13 mouse cellular contexts compared by ENCODE assay signal in the genomic region with DNA sequence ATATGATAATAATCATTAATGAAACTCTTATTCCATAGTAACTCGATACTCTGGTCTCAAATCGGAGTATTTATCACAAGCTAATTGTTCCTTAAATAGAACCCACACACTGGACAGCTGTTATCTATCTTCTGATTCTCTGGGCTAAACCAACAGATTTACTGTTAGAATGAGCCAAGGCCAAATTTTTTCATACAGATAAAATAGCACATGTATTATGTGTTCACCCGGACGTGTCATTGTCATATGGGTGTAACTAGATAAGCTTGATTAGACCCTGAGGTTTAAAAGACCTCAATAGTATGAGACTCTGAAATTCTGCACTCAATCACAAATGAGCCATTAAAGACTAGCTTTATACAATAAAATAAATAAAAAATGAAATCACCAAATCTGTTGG. TPM values are rescaled to one million over a fixed set of nuclear protein-coding genes. Genes with fewer than 3 reads are reported as not detected.
DNase-seq lines count a peak whose midpoint lies in the region; ATAC-seq lines count a peak whose summit lies in the region.
"Had no signal": no experiment of that assay in that cellular context is flagged by ENCODE, and none has a peak within 500 bp of the region (broad histone marks: within the 10 kb centered on the region; RNA-seq: fewer than 3 reads in every experiment).

No protein-coding gene starts in this region.

- 84% methylated on average over 4 of the region's 4 CpGs for WGBS in forebrain, embryonic 14.5 days
- WGBS in forebrain, embryonic 11.5 days, result 91% methylated on average over 4 of the region's 4 CpGs
- 34% methylated on average over 4 of the region's 4 CpGs for WGBS in kidney, embryonic 14.5 days
- 65% methylated on average over 4 of the region's 4 CpGs for WGBS in neural tube, embryonic 13.5 days
- WGBS in neural tube, embryonic 14.5 days, result 55% methylated on average over 4 of the region's 4 CpGs
- WGBS in midbrain, embryonic 11.5 days, result 88% methylated on average over 4 of the region's 4 CpGs

- H3K27me3 ChIP-seq in forebrain, embryonic 14.5 days (replicated peaks; ENCODE audit: control insufficient read depth, insufficient read depth, low read length), result no peaks in the 10 kb centered on the region
- no peaks in the 10 kb centered on the region for H3K27me3 ChIP-seq in forebrain, embryonic 11.5 days (ENCODE audit: control insufficient read depth, insufficient read depth, low read length)
- no peaks in the 10 kb centered on the region for H3K27me3 ChIP-seq in kidney, embryonic 14.5 days (ENCODE audit: control insufficient read depth, insufficient read depth, low read length)
- H3K27me3 ChIP-seq in neural tube, embryonic 13.5 days, result no peaks in the 10 kb centered on the region
- H3K27me3 ChIP-seq in neural tube, embryonic 14.5 days (ENCODE audit: control insufficient read depth, insufficient read depth, low read length), result no peaks in the 10 kb centered on the region
- H3K27me3 ChIP-seq in midbrain, embryonic 11.5 days (ENCODE audit: control insufficient read depth, insufficient read depth, low read length), result no peaks in the 10 kb centered on the region
- H3K27me3 ChIP-seq: limb, embryonic 15.5 days had no signal

- peak; percentile 32; the same call in 1 of the 2 replicates for ATAC-seq in forebrain, embryonic 14.5 days
- ATAC-seq in forebrain, embryonic 11.5 days (replicated peaks; ENCODE audit: low FRiP score), result no peak
- peak; percentile 79; the same call in 1 of the 2 replicates for ATAC-seq in kidney, embryonic 14.5 days (ENCODE audit: low FRiP score, low TSS enrichment)
- ATAC-seq in neural tube, embryonic 13.5 days (ENCODE audit: low read depth), result peak; percentile 52; the same call in 1 of the 2 replicates
- ATAC-seq in neural tube, embryonic 14.5 days (ENCODE audit: low read depth), result peak; percentile 18; the same call in 1 of the 2 replicates
- ATAC-seq in midbrain, embryonic 11.5 days (ENCODE audit: low FRiP score), result no peak

- no peaks in the 10 kb centered on the region; the same call in 1 of the 2 replicates for H3K4me1 ChIP-seq in forebrain, embryonic 14.5 days (ENCODE audit: control insufficient read depth, insufficient read depth, low read length)
- H3K4me1 ChIP-seq in forebrain, embryonic 11.5 days (replicated peaks; ENCODE audit: control insufficient read depth, insufficient read depth, low read length), result no peaks in the 10 kb centered on the region
- H3K4me1 ChIP-seq in kidney, embryonic 14.5 days (ENCODE audit: control insufficient read depth, insufficient read depth, low read length), result 0 out of 2 replicates have a peak, but pooled peaks cover 6% of the 10 kb centered on the region
- H3K4me1 ChIP-seq in neural tube, embryonic 13.5 days (replicated peaks), result peaks cover 21% of the 10 kb centered on the region
- 0 out of 2 replicates have a peak, but pooled peaks cover 4% of the 10 kb centered on the region for H3K4me1 ChIP-seq in neural tube, embryonic 14.5 days (ENCODE audit: control insufficient read depth, insufficient read depth, low read length)
- H3K4me1 ChIP-seq in midbrain, embryonic 11.5 days (ENCODE audit: control insufficient read depth, insufficient read depth, low read length), result no peaks in the 10 kb centered on the region

- no peaks in the 10 kb centered on the region for H3K9me3 ChIP-seq in forebrain, embryonic 14.5 days (replicated peaks; ENCODE audit: control insufficient read depth, low read length)
- no peaks in the 10 kb centered on the region for H3K9me3 ChIP-seq in forebrain, embryonic 11.5 days (ENCODE audit: control insufficient read depth, low read length)
- no peaks in the 10 kb centered on the region for H3K9me3 ChIP-seq in kidney, embryonic 14.5 days (ENCODE audit: control insufficient read depth, low read length)
- no peaks in the 10 kb centered on the region for H3K9me3 ChIP-seq in neural tube, embryonic 13.5 days
- H3K9me3 ChIP-seq in neural tube, embryonic 14.5 days (ENCODE audit: control insufficient read depth, low read length), result no peaks in the 10 kb centered on the region
- no peaks in the 10 kb centered on the region for H3K9me3 ChIP-seq in midbrain, embryonic 11.5 days (ENCODE audit: control insufficient read depth, low read length)
- H3K9me3 ChIP-seq: limb, embryonic 15.5 days had no signal

- DNase-seq in forebrain, embryonic 14.5 days (ENCODE audit: low spot score), result no peak
- DNase-seq in forebrain, embryonic 11.5 days (ENCODE audit: low spot score), result no peak
- DNase-seq in kidney, postnatal 4 days, result no peak
- no peak for DNase-seq in neural tube, embryonic 10.5 days (ENCODE audit: extremely low spot score, low spot score)
- DNase-seq in midbrain, embryonic 11.5 days (ENCODE audit: low spot score, missing footprints), result no peak
- DNase-seq: cerebellum, adult 2 months; kidney, adult 18-20 months had no signal

- no peak overlapping the region for H3K4me2 ChIP-seq in forebrain, embryonic 14.5 days (ENCODE audit: low read length)
- no peak overlapping the region for H3K4me2 ChIP-seq in forebrain, embryonic 11.5 days (ENCODE audit: low read depth, low read length, severe bottlenecking)
- H3K4me2 ChIP-seq in kidney, embryonic 14.5 days (replicated peaks; ENCODE audit: low read depth, low read length), result no peak overlapping the region
- H3K4me2 ChIP-seq in neural tube, embryonic 13.5 days, result peak overlapping the region; percentile 32
- H3K4me2 ChIP-seq in neural tube, embryonic 14.5 days (ENCODE audit: low read depth, low read length), result peak overlapping the region; percentile 29; the same call in 1 of the 2 replicates
- H3K4me2 ChIP-seq in midbrain, embryonic 11.5 days, result no peak overlapping the region
- H3K4me2 ChIP-seq: limb, embryonic 15.5 days had no signal

- H3K36me3 ChIP-seq in forebrain, embryonic 14.5 days (ENCODE audit: control insufficient read depth, insufficient read depth, low read length), result no peaks in the 10 kb centered on the region
- no peaks in the 10 kb centered on the region for H3K36me3 ChIP-seq in forebrain, embryonic 11.5 days (ENCODE audit: control insufficient read depth, insufficient read depth, low read length)
- H3K36me3 ChIP-seq in kidney, embryonic 14.5 days (ENCODE audit: control insufficient read depth, insufficient read depth, low read length), result no peaks in the 10 kb centered on the region
- no peaks in the 10 kb centered on the region for H3K36me3 ChIP-seq in neural tube, embryonic 13.5 days
- H3K36me3 ChIP-seq in neural tube, embryonic 14.5 days (ENCODE audit: control insufficient read depth, insufficient read depth, low read length), result no peaks in the 10 kb centered on the region
- H3K36me3 ChIP-seq in midbrain, embryonic 11.5 days (ENCODE audit: control insufficient read depth, insufficient read depth, low read length), result no peaks in the 10 kb centered on the region
- H3K36me3 ChIP-seq: limb, embryonic 15.5 days had no signal

- no peak overlapping the region for H3K9ac ChIP-seq in forebrain, embryonic 14.5 days (ENCODE audit: low read length)
- no peak overlapping the region for H3K9ac ChIP-seq in forebrain, embryonic 11.5 days (ENCODE audit: low read length)
- no peak overlapping the region for H3K9ac ChIP-seq in kidney, embryonic 14.5 days (ENCODE audit: low read depth, low read length)
- no peak overlapping the region for H3K9ac ChIP-seq in neural tube, embryonic 13.5 days
- no peak overlapping the region for H3K9ac ChIP-seq in neural tube, embryonic 14.5 days (replicated peaks; ENCODE audit: low read depth, low read length)
- no peak overlapping the region for H3K9ac ChIP-seq in midbrain, embryonic 11.5 days (ENCODE audit: low read length)
- H3K9ac ChIP-seq: limb, embryonic 15.5 days had no signal

- no peak overlapping the region for H3K4me3 ChIP-seq in forebrain, embryonic 14.5 days (ENCODE audit: low read depth, low read length)
- H3K4me3 ChIP-seq in forebrain, embryonic 11.5 days (ENCODE audit: low read depth, low read length), result no peak overlapping the region
- H3K4me3 ChIP-seq in kidney, embryonic 14.5 days (ENCODE audit: low read length), result no peak overlapping the region
- H3K4me3 ChIP-seq in neural tube, embryonic 13.5 days, result no peak overlapping the region
- no peak overlapping the region for H3K4me3 ChIP-seq in neural tube, embryonic 14.5 days (ENCODE audit: low read depth, low read length)
- H3K4me3 ChIP-seq in midbrain, embryonic 11.5 days (ENCODE audit: low read depth, low read length), result no peak overlapping the region
- H3K4me3 ChIP-seq: limb, embryonic 15.5 days had no signal

- no peak overlapping the region for H3K27ac ChIP-seq in forebrain, embryonic 14.5 days (ENCODE audit: low read depth, low read length)
- no peak overlapping the region for H3K27ac ChIP-seq in forebrain, embryonic 11.5 days (ENCODE audit: low read depth, low read length)
- no peak overlapping the region for H3K27ac ChIP-seq in kidney, embryonic 14.5 days (ENCODE audit: low read depth, low read length)
- peak overlapping the region; percentile 57 for H3K27ac ChIP-seq in neural tube, embryonic 13.5 days (replicated peaks)
- no peak overlapping the region for H3K27ac ChIP-seq in neural tube, embryonic 14.5 days (ENCODE audit: low read depth, low read length)
- no peak overlapping the region for H3K27ac ChIP-seq in midbrain, embryonic 11.5 days (ENCODE audit: low read depth, low read length)
- H3K27ac ChIP-seq: limb, embryonic 15.5 days had no signal

RNA-seq across cellular contexts. Expression of a gene that starts 28.4 kb away (rescaled TPM):
- polyA plus RNA-seq in forebrain, embryonic 14.5 days (2014; fragmentation: Nextera tagmentation; extraction: Ambion mirVana), result not detected in 2 replicates
- polyA plus RNA-seq in forebrain, embryonic 11.5 days (2014; fragmentation: Nextera tagmentation; extraction: Ambion mirVana), result not detected in 2 replicates
- polyA plus RNA-seq in kidney, embryonic 14.5 days (2014; fragmentation: Nextera tagmentation; extraction: Ambion mirVana), result 0.37 and 0.95 TPM in 2 replicates
- polyA plus RNA-seq in neural tube, embryonic 13.5 days (2015; fragmentation: Nextera tagmentation; extraction: Ambion mirVana), result not detected in 2 replicates
- not detected in 2 replicates for polyA plus RNA-seq in neural tube, embryonic 14.5 days (2014; fragmentation: Nextera tagmentation; extraction: Ambion mirVana)
- polyA plus RNA-seq in midbrain, embryonic 11.5 days (2014; fragmentation: Nextera tagmentation; extraction: Ambion mirVana), result not detected in 2 replicates
- polyA plus RNA-seq: cerebellum, adult 2 months; cortical plate, adult 2 months; midbrain, postnatal 0 days had no signal

Comparison
In these comparisons a context has a peak if more than half of its experiments do, and no peak if none do; other contexts are left out.
1. ATAC-seq: peak in forebrain, embryonic 14.5 days (single experiment), kidney, embryonic 14.5 days (single experiment), neural tube, embryonic 13.5 days (single experiment) and neural tube, embryonic 14.5 days (single experiment); none in forebrain, embryonic 11.5 days (single experiment) and midbrain, embryonic 11.5 days (single experiment).
2. H3K4me2 ChIP-seq: peak in neural tube, embryonic 13.5 days (single experiment) and neural tube, embryonic 14.5 days (single experiment); none in forebrain, embryonic 14.5 days (single experiment), forebrain, embryonic 11.5 days (single experiment), kidney, embryonic 14.5 days (single experiment) and midbrain, embryonic 11.5 days (single experiment).